Comparison of ENCODE assay signal across 26 mouse cellular contexts in the genomic region with DNA sequence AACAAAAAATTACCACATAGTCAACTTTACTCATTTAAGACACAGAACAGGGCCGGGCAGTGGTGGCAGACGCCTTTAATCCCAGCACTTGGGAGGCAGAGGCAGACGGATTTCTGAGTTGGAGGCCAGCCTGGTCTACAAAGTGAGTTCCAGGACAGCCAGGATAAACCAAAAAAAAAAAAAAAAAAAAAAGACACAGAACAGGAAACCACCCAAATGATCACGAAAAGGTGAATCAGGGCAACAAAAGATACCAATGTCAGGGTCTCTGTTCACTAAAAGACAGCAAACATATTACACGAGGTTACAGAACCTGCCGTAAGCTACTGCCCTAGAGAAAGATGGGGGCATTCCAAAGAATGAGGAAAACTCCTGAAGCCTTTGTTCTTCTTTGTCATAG. TPM values are rescaled to one million over a fixed set of nuclear protein-coding genes. Genes with fewer than 3 reads are reported as not detected.
"Had no signal": no experiment of that assay in that cellular context is flagged by ENCODE, and none has a peak within 500 bp of the region (broad histone marks: within the 10 kb centered on the region; RNA-seq: fewer than 3 reads in every experiment).

No protein-coding gene starts in this region.

- H3K27ac ChIP-seq: kidney, postnatal 0 days; layer of hippocampus, adult 2 months; limb, embryonic 10.5 days; limb, embryonic 13.5 days; liver, embryonic 12.5 days; liver, embryonic 15.5 days; lung, embryonic 15.5 days; midbrain, embryonic 10.5 days; midbrain, embryonic 13.5 days; stomach, embryonic 15.5 days had no signal

- H3K27me3 ChIP-seq: limb, embryonic 13.5 days; liver, embryonic 12.5 days; liver, embryonic 15.5 days; lung, embryonic 15.5 days; megakaryocyte, embryonic 14.5 days; midbrain, embryonic 13.5 days; stomach, embryonic 15.5 days had no signal

- DNase-seq: kidney, adult 18-20 months; kidney, adult 9 months; kidney, postnatal 25 days; layer of hippocampus, adult 9-11 months; liver; lung, adult 18-20 months; lung, postnatal 10 days; lung, postnatal 36 days; thymus, postnatal 4 days had no signal

- H3K4me2 ChIP-seq: limb, embryonic 13.5 days; liver, embryonic 12.5 days; liver, embryonic 15.5 days; lung, embryonic 15.5 days; midbrain, embryonic 13.5 days; stomach, embryonic 15.5 days had no signal

- H3K9me3 ChIP-seq: limb, embryonic 10.5 days; limb, embryonic 13.5 days; liver, embryonic 12.5 days; liver, embryonic 15.5 days; lung, embryonic 15.5 days; megakaryocyte, embryonic 14.5 days; midbrain, embryonic 10.5 days; midbrain, embryonic 13.5 days; stomach, embryonic 15.5 days had no signal

- ATAC-seq: intestine, embryonic 16.5 days; liver, embryonic 12.5 days; midbrain, embryonic 13.5 days; midbrain, embryonic 16.5 days had no signal

- H3K4me1 ChIP-seq: limb, embryonic 13.5 days had no signal

- H3K9ac ChIP-seq: limb, embryonic 13.5 days; liver, embryonic 12.5 days; liver, embryonic 15.5 days; lung, embryonic 15.5 days; midbrain, embryonic 13.5 days; stomach, embryonic 15.5 days had no signal

- H3K4me3 ChIP-seq: layer of hippocampus, adult 2 months; limb, embryonic 10.5 days; limb, embryonic 13.5 days; liver, embryonic 12.5 days; liver, embryonic 15.5 days; lung, embryonic 15.5 days; megakaryocyte, embryonic 14.5 days; midbrain, embryonic 10.5 days; midbrain, embryonic 13.5 days; myocyte; stomach, embryonic 15.5 days had no signal

RNA-seq across cellular contexts. Expression of a gene that starts 37.7 kb away (rescaled TPM):
- polyA plus RNA-seq: kidney, postnatal 0 days had no signal

RNA-seq across cellular contexts. Expression of a gene that starts 52.5 kb away (rescaled TPM):
- polyA plus RNA-seq: inflammation-experienced regulatory T-cells, adult 6 months; kidney, postnatal 0 days; limb, embryonic 10.5 days; midbrain, embryonic 10.5 days; midbrain, embryonic 16.5 days; myocyte; neural tube, embryonic 11.5 days; neural tube, embryonic 14.5 days had no signal
